Mouse (Mus musculus) right cerebral cortex, postnatal 4 days (tissue): Measurements from ENCODE around the gene Robo3.

Experiments used
- DNase-seq: peaks from one replicate; pipeline ENCODE4 v3.0.0-alpha.2; 2022

Gene Robo3

GRCm38 (mm10) chr9:37429326-37429725 lies 3.7 kb downstream of the Robo3 start:
- no peak for DNase-seq

- no peak for DNase-seq
Observed at GRCm38 (mm10) chr9:37421239-37421638, 11.8 kb downstream of the Robo3 start.

- DNase-seq: peak; percentile 69
Observed at GRCm38 (mm10) chr9:37420676-37421075, 12.4 kb downstream of the Robo3 start.

GRCm38 (mm10) chr9:37418791-37419190 lies 14.3 kb downstream of the Robo3 start:
- no peak for DNase-seq

- DNase-seq: no peak
Observed at GRCm38 (mm10) chr9:37414666-37415065, 18.4 kb downstream of the Robo3 start.

GRCm38 (mm10) chr9:37412989-37413388 lies 20.1 kb downstream of the Robo3 start:
- DNase-seq: no peak

- DNase-seq: no peak
Observed at GRCm38 (mm10) chr9:37409698-37410445, 23.2 kb downstream of the Robo3 start.

- no peak for DNase-seq
Observed at GRCm38 (mm10) chr9:37407850-37408502, 25.1 kb downstream of the Robo3 start.

- DNase-seq: no peak
Observed at GRCm38 (mm10) chr9:37406372-37406771, 26.7 kb downstream of the Robo3 start.

- DNase-seq: no peak
Observed at GRCm38 (mm10) chr9:37403011-37403410, 30.0 kb downstream of the Robo3 start.

- DNase-seq: no peak
Observed at GRCm38 (mm10) chr9:37402501-37402900, 30.5 kb downstream of the Robo3 start.

- no peak for DNase-seq
Observed at GRCm38 (mm10) chr9:37401802-37402201, 31.2 kb downstream of the Robo3 start, which contains the start of gene Robo4. Robo4 (plus strand) TSS chr9:37401897.

- DNase-seq: no peak
Observed at GRCm38 (mm10) chr9:37400585-37400984, 32.5 kb downstream of the Robo3 start.

- DNase-seq: no peak
Observed at GRCm38 (mm10) chr9:37393482-37394131, 39.4 kb downstream of the Robo3 start.

- no peak for DNase-seq
Observed at GRCm38 (mm10) chr9:37392071-37392470, 41.0 kb downstream of the Robo3 start.

GRCm38 (mm10) chr9:37390891-37391290 lies 42.2 kb downstream of the Robo3 start:
- DNase-seq: no peak

- DNase-seq: peak; percentile 54
Observed at GRCm38 (mm10) chr9:37384284-37385182, 48.5 kb downstream of the Robo3 start.

GRCm38 (mm10) chr9:37383161-37383560 lies 49.9 kb downstream of the Robo3 start:
- DNase-seq: no peak

GRCm38 (mm10) chr9:37375718-37376117 lies 57.3 kb downstream of the Robo3 start:
- no peak for DNase-seq

- no peak for DNase-seq
Observed at GRCm38 (mm10) chr9:37371232-37371801, 61.7 kb downstream of the Robo3 start.

- DNase-seq: no peak
Observed at GRCm38 (mm10) chr9:37368860-37369259, 64.2 kb downstream of the Robo3 start.

GRCm38 (mm10) chr9:37368081-37368830 lies 64.8 kb downstream of the Robo3 start:
- no peak for DNase-seq
